Mouse (Mus musculus): ENCODE measurements around the gene Cdon.

DNA sequence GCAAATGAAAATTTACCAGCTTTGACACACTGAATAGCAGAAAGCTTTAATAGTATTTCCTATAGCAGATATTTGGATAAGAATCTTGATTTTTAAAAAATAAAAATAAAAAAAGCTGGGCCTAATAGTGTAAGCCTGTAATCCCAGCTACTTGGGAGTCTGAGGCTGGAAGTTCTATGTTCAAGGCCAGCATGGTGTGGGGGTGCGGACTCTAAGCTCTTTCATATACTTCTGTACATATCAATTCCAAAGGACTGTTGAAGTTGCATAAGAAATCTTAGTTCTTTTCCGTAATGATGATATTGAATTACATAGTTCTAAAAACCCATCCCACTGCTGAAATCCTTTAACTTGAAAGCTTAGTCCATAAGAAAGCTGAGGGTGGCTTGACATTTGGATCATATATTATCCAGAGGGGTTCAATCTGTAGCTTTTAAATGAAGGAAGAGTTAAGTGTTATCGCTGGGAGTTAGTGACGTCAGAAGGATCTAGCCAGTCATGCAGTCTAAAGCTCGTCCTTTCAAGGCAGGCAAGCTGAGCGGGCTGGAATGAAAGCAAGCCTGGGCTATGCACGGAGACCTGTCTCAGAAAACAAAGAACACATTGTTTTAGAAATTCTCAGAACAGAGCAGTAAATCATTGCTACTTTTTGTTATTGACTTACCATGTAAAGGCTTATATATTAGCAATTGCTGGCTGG is 72.3 kb downstream of the Cdon start:
- TF ChIP-seq CTCF (IDR thresholded peaks at IDR 0.05 in 2 of 3, conservative IDR thresholded peaks at IDR 0.05 in 1 of 3; ENCODE audit: control insufficient read depth in 1 of 3, insufficient read depth in 1 of 3, low read depth in 2 of 3, low read length in 3 of 3, poor library complexity in 1 of 3, severe bottlenecking in 1 of 3): no peak
- TF ChIP-seq USF1 (IDR thresholded peaks at IDR 0.05; ENCODE audit: low read depth, low read length): no peak
- TF ChIP-seq HCFC1 (IDR thresholded peaks at IDR 0.05; ENCODE audit: low read depth, low read length): no peak
- no peak for TF ChIP-seq JUND (IDR thresholded peaks at IDR 0.05; ENCODE audit: low read depth, low read length)
- no peak for TF ChIP-seq POLR2A (IDR thresholded peaks at IDR 0.05; ENCODE audit: control insufficient read depth in 1 of 2, insufficient read depth in 1 of 2, low read depth in 1 of 2, low read length in 2 of 2, poor library complexity in 1 of 2)
